Mouse (Mus musculus): Measurements from ENCODE around the gene Trappc5. TPM values are rescaled to one million over a fixed set of nuclear protein-coding genes. Genes with fewer than 3 reads are reported as not detected.

The Trappc5 gene
- polyA plus RNA-seq, 1 experiment from 2014 or later, result 27.6 TPM

DNA sequence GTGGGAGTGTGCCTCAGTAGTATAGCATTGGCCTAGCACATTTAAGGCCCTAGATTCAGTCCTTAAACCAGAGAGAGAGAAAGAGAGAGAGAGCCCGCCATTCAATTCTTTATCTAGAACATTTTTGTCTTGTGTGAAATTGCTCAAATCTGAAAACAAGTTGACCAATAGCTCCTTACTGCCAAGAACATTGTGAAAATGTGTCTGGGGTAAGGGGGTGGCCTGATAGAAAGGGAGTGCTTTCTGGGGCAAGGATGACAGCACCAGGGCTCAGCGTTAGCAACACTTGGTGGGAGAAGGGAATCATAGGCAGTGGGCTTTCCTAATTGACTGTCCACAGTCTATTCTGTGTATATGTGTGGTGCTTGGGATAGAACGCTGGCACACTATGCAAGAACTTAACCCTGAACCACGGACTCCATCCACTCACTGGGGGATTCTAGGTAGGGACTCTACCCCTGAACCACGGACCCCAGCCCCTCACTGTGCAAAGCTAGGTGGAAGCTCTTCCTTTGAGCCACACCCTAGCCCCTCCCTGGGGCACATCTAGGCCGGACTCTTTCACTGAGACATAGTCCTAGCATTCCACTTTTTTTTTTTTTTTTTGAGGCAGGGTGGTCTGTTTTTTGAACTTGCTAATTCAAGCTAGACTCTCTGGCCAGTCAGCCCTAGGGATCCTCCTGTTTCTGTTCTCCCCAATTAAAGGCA, 29.1 kb upstream of the Trappc5 start:
- Histone ChIP-seq H3K4me3 (ENCODE audit: control insufficient read depth in 1 of 2, insufficient read depth in 1 of 2, low read depth in 1 of 2, low read length in 2 of 2) (no peak overlapping the region), H3K9ac (ENCODE audit: low read length) (no peak overlapping the region), H3K4me1 (ENCODE audit: control insufficient read depth in 2 of 2, insufficient read depth in 2 of 2, low read length in 2 of 2) (no peaks in the 10 kb centered on the region), H3K9me3 (ENCODE audit: control insufficient read depth, low read length) (no peaks in the 10 kb centered on the region), H3K4me2 (ENCODE audit: low read length) (no peak overlapping the region), H3K36me3 (ENCODE audit: control insufficient read depth, insufficient read depth, low read length) (no peaks in the 10 kb centered on the region), H3K27ac (replicated peaks in 1 of 2; ENCODE audit: control insufficient read depth in 1 of 2, insufficient read depth in 1 of 2, low read depth in 2 of 2, low read length in 2 of 2) (no peak overlapping the region), H3K27me3 (ENCODE audit: control insufficient read depth, insufficient read depth, low read length) (no peaks in the 10 kb centered on the region)
- WGBS, result 73% methylated on average over 6 of the region's 6 CpGs
- ATAC-seq (ENCODE audit: insufficient number of reproducible peaks, insufficient read depth, low FRiP score, low read depth), result no peak

DNA sequence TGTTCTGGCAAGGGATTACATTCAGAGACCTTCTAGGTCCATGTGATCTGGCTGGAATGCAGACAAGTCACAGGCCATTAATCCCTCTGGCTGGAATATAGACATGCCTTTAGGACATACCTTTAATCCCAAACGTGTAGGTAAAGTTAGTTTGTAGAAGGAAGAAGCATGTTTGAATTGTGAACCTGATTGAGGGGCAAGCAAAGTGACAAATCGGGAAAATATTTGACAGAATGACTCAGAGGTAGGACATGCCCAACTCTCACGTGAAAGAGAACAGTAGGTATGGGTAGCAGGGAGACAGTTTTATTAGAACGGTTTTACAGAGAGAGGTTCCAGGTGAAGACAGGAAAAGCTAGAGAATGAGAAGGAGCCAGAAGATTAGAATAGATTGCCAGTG, 28.5 kb upstream of the Trappc5 start:
- Histone ChIP-seq H3K27ac (replicated peaks in 1 of 2; ENCODE audit: control insufficient read depth in 1 of 2, insufficient read depth in 1 of 2, low read depth in 2 of 2, low read length in 2 of 2) (no peak overlapping the region), H3K36me3 (ENCODE audit: control insufficient read depth, insufficient read depth, low read length) (no peaks in the 10 kb centered on the region), H3K27me3 (ENCODE audit: control insufficient read depth, insufficient read depth, low read length) (no peaks in the 10 kb centered on the region), H3K4me1 (ENCODE audit: control insufficient read depth in 2 of 2, insufficient read depth in 2 of 2, low read length in 2 of 2) (no peaks in the 10 kb centered on the region), H3K4me2 (ENCODE audit: low read length) (no peak overlapping the region), H3K9me3 (ENCODE audit: control insufficient read depth, low read length) (no peaks in the 10 kb centered on the region), H3K4me3 (ENCODE audit: control insufficient read depth in 1 of 2, insufficient read depth in 1 of 2, low read depth in 1 of 2, low read length in 2 of 2) (no peak overlapping the region), H3K9ac (ENCODE audit: low read length) (no peak overlapping the region)
- 66% methylated on average over 4 of the region's 4 CpGs for WGBS
- ATAC-seq (ENCODE audit: insufficient number of reproducible peaks, insufficient read depth, low FRiP score, low read depth), result no peak

DNA sequence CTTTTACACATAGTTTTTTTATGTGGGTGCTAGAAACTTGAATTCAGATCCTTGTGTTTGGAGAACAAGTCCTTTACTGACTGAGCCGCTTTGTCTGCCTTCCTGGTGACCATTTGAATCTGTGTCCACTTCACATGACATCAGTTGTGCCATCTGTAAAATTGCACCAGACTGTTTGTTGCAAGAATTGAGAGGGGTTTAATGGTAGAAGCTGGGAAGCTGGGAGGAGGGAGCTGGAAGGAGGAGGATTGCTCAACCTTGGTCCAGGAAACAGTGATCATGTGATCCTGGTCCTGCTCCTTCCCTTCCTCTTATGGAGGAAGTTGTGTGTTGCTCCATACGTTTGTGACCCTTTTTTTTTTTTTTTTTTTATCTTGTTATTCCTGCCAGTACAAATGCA, 27.8 kb upstream of the Trappc5 start:
- 56% methylated on average over 2 of the region's 2 CpGs for WGBS
- Histone ChIP-seq H3K4me2 (ENCODE audit: low read length) (no peak overlapping the region), H3K4me3 (ENCODE audit: control insufficient read depth in 1 of 2, insufficient read depth in 1 of 2, low read depth in 1 of 2, low read length in 2 of 2) (no peak overlapping the region), H3K27ac (replicated peaks in 1 of 2; ENCODE audit: control insufficient read depth in 1 of 2, insufficient read depth in 1 of 2, low read depth in 2 of 2, low read length in 2 of 2) (no peak overlapping the region), H3K9ac (ENCODE audit: low read length) (no peak overlapping the region), H3K27me3 (ENCODE audit: control insufficient read depth, insufficient read depth, low read length) (no peaks in the 10 kb centered on the region), H3K9me3 (ENCODE audit: control insufficient read depth, low read length) (no peaks in the 10 kb centered on the region), H3K4me1 (ENCODE audit: control insufficient read depth in 2 of 2, insufficient read depth in 2 of 2, low read length in 2 of 2) (no peaks in the 10 kb centered on the region), H3K36me3 (ENCODE audit: control insufficient read depth, insufficient read depth, low read length) (no peaks in the 10 kb centered on the region)
- ATAC-seq (ENCODE audit: insufficient number of reproducible peaks, insufficient read depth, low FRiP score, low read depth), result no peak

DNA sequence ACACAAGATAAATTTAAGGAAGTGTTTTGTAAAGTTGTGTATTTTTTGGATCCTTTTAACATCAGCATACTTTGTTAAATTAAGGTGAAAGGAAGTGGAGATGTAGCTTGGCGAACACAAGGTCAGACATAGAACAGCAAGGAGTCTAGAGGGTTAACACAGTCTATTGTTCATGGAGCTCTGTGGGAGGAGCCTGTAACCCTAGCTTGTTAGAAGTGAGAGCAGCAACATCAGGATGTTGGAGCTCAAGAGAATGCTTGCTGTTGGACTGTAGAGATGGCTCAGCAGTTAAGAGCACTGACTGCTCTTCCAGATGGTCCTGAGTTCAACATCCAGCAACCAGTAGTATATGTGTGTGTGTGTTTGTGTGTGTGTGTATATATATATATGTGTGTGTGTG, 27.1 kb upstream of the Trappc5 start:
- ATAC-seq (ENCODE audit: insufficient number of reproducible peaks, insufficient read depth, low FRiP score, low read depth), result no peak
- WGBS, result 41% methylated on average over 1 of the region's 1 CpGs
- Histone ChIP-seq H3K9ac (ENCODE audit: low read length) (no peak overlapping the region), H3K9me3 (ENCODE audit: control insufficient read depth, low read length) (no peaks in the 10 kb centered on the region), H3K27ac (replicated peaks in 1 of 2; ENCODE audit: control insufficient read depth in 1 of 2, insufficient read depth in 1 of 2, low read depth in 2 of 2, low read length in 2 of 2) (no peak overlapping the region), H3K36me3 (ENCODE audit: control insufficient read depth, insufficient read depth, low read length) (no peaks in the 10 kb centered on the region), H3K4me3 (ENCODE audit: control insufficient read depth in 1 of 2, insufficient read depth in 1 of 2, low read depth in 1 of 2, low read length in 2 of 2) (no peak overlapping the region), H3K27me3 (ENCODE audit: control insufficient read depth, insufficient read depth, low read length) (no peaks in the 10 kb centered on the region), H3K4me2 (ENCODE audit: low read length) (0 out of 2 replicates have a peak overlapping the region, but pooled peaks have one; percentile 13), H3K4me1 (ENCODE audit: control insufficient read depth in 2 of 2, insufficient read depth in 2 of 2, low read length in 2 of 2) (no peaks in the 10 kb centered on the region)

DNA sequence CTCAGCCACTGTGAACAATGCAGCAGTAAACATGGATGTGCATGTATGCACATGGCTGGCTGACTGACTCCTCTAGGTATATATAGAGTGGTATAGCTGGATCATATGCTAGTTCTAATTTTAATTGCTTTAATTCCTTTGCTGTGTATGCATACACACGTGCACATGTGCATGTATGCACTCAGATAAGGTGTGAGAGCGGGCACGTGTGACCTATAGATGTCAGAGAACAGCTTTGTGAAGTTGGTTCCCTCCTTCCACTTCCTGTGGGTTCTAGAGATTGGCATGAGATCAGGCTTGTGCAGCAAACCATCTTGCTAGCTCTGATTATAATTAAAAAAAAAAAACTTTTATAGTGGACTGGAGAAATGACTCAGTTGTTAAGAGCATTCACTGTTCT, 23.3 kb upstream of the Trappc5 start:
- H3K36me3 ChIP-seq (ENCODE audit: control insufficient read depth, insufficient read depth, low read length), result no peaks in the 10 kb centered on the region
- 61% methylated on average over 3 of the region's 3 CpGs for WGBS

DNA sequence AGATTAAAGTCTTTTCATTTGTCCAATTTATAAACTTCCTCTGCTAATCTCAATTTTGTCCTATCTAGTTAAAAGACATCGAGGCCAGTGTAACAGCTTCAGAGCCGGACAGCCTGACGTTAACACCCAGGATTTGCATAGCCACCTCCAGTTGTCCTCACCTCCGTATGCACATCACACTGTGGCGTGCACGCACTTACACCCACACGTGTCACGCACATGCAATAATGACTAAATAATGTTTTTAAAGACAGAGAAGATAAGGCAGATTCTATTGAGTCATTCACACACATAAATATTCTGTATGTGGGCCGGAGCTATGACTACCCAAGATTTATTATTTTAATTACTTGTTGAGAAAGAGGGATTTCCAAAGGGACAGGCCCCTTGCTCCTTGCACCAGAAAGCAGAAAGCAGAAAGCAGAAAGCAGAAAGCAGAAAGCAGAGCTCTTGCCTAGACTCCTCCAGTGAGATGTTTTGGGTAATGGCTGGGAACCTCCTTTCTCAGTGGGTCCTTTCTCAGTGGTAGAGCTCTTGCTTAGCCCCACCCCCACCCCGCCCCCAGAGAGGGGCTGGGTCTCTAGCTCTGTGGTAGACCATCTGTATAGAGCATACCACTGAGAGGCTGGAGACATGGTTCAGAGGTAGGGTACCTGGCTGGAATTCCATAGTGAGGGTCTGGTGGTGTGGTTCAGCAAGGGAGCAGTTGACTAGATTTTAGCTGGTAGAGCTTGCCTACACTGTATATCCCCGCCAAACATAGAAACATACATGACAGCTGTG, 21.2 kb upstream of the Trappc5 start:
- no peaks in the 10 kb centered on the region for H3K9me3 ChIP-seq (ENCODE audit: control insufficient read depth, low read length)
- 65% methylated on average over 11 of the region's 11 CpGs for WGBS
- H3K9ac ChIP-seq (ENCODE audit: low read length), result no peak overlapping the region
- H3K36me3 ChIP-seq (ENCODE audit: control insufficient read depth, insufficient read depth, low read length), result no peaks in the 10 kb centered on the region
- H3K27me3 ChIP-seq (ENCODE audit: control insufficient read depth, insufficient read depth, low read length), result no peaks in the 10 kb centered on the region
- H3K4me2 ChIP-seq (ENCODE audit: low read length), result no peak overlapping the region
- H3K4me1 ChIP-seq (ENCODE audit: control insufficient read depth in 2 of 2, insufficient read depth in 2 of 2, low read length in 2 of 2), result no peaks in the 10 kb centered on the region
- no peak overlapping the region for H3K27ac ChIP-seq (replicated peaks in 1 of 2; ENCODE audit: control insufficient read depth in 1 of 2, insufficient read depth in 1 of 2, low read depth in 2 of 2, low read length in 2 of 2)
- no peak for ATAC-seq (ENCODE audit: insufficient number of reproducible peaks, insufficient read depth, low FRiP score, low read depth)
- H3K4me3 ChIP-seq (ENCODE audit: control insufficient read depth in 1 of 2, insufficient read depth in 1 of 2, low read depth in 1 of 2, low read length in 2 of 2), result no peak overlapping the region

More for the DNA sequence above, 23.3 kb upstream of the Trappc5 start:
- no peaks in the 10 kb centered on the region for H3K27me3 ChIP-seq (ENCODE audit: control insufficient read depth, insufficient read depth, low read length)
- no peak overlapping the region for H3K27ac ChIP-seq (replicated peaks in 1 of 2; ENCODE audit: control insufficient read depth in 1 of 2, insufficient read depth in 1 of 2, low read depth in 2 of 2, low read length in 2 of 2)
- no peak overlapping the region for H3K9ac ChIP-seq (ENCODE audit: low read length)
- H3K9me3 ChIP-seq (ENCODE audit: control insufficient read depth, low read length), result no peaks in the 10 kb centered on the region
- no peak overlapping the region for H3K4me2 ChIP-seq (ENCODE audit: low read length)
- H3K4me1 ChIP-seq (ENCODE audit: control insufficient read depth in 2 of 2, insufficient read depth in 2 of 2, low read length in 2 of 2), result no peaks in the 10 kb centered on the region
- no peak for ATAC-seq (ENCODE audit: insufficient number of reproducible peaks, insufficient read depth, low FRiP score, low read depth)
- H3K4me3 ChIP-seq (ENCODE audit: control insufficient read depth in 1 of 2, insufficient read depth in 1 of 2, low read depth in 1 of 2, low read length in 2 of 2), result no peak overlapping the region

DNA sequence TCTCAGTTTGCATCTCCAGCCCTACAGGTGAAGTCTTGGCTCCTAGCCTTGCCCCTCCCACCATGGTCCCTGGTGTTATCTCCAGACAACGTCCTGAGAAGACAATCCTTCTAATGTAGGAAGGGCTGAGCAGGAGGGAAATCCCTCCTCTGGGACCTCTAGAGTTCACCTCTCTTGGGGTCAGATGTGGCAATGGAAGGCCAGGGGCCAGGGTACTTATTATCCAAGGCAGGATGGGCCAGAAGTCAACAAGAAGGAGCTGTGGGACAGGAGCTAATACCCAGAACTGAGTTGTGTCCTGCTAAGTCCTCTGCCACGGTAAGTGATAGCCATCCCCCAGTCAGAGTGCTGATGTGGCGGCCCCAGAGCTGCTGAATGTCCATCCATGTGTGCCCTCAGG, 20.6 kb upstream of the Trappc5 start, which contains the start of gene Retn:
Gene Retn, plus strand, starts transcription at position 245 of the 400 bp plus-strand sequence.
- H3K9ac ChIP-seq (ENCODE audit: low read length), result no peak within 1 kb of the TSS
- no peaks in the 10 kb centered on the region for H3K27me3 ChIP-seq (ENCODE audit: control insufficient read depth, insufficient read depth, low read length)
- H3K9me3 ChIP-seq (ENCODE audit: control insufficient read depth, low read length), result no peaks in the 10 kb centered on the region
- no peak within 1 kb of the TSS for H3K27ac ChIP-seq (replicated peaks in 1 of 2; ENCODE audit: control insufficient read depth in 1 of 2, insufficient read depth in 1 of 2, low read depth in 2 of 2, low read length in 2 of 2)
- WGBS, result 42% methylated on average over 3 of the region's 3 CpGs
- no peak within 1 kb of the TSS for H3K4me3 ChIP-seq (ENCODE audit: control insufficient read depth in 1 of 2, insufficient read depth in 1 of 2, low read depth in 1 of 2, low read length in 2 of 2)
- H3K36me3 ChIP-seq (ENCODE audit: control insufficient read depth, insufficient read depth, low read length), result no peaks in the 10 kb centered on the region
- no peak for ATAC-seq (ENCODE audit: insufficient number of reproducible peaks, insufficient read depth, low FRiP score, low read depth)
- H3K4me2 ChIP-seq (ENCODE audit: low read length), result no peak within 1 kb of the TSS
- H3K4me1 ChIP-seq (ENCODE audit: control insufficient read depth in 2 of 2, insufficient read depth in 2 of 2, low read length in 2 of 2), result no peaks in the 10 kb centered on the region
